Mouse (Mus musculus) hindbrain, embryonic 10.5 days (tissue): ENCODE measurements around the gene Ttc4. TPM values are rescaled to one million over a fixed set of nuclear protein-coding genes. Genes with fewer than 3 reads are reported as not detected.

Experiments
- DNase-seq: peaks from one replicate; pipeline ENCODE4 v3.0.0-alpha.2; 2017; ENCODE audit warnings: low spot score
- H3K27ac ChIP-seq: fragments of 300-500 bp; sonication (generic); 2 replicates; pipeline ENCODE4 v1.5.1; 2016; ENCODE audit warnings: mild to moderate bottlenecking, moderate library complexity
- H3K27me3 ChIP-seq: fragments of 300-500 bp; sonication (generic); 2 replicates; pipeline ENCODE4 v1.6.1; 2016; ENCODE audit warnings: mild to moderate bottlenecking; ENCODE audit not compliant: poor library complexity, insufficient read depth, severe bottlenecking
- H3K36me3 ChIP-seq: fragments of 300-500 bp; sonication (generic); 2 replicates; pipeline ENCODE4 v1.6.1; 2016; ENCODE audit warnings: mild to moderate bottlenecking, moderate library complexity
- H3K4me1 ChIP-seq: fragments of 300-500 bp; sonication (generic); replicated peaks from 2 replicates; pipeline ENCODE4 v1.6.1; 2016; ENCODE audit warnings: mild to moderate bottlenecking
- H3K4me3 ChIP-seq: fragments of 300-500 bp; sonication (generic); 2 replicates; pipeline ENCODE4 v1.5.1; 2016; ENCODE audit warnings: mild to moderate bottlenecking, moderate library complexity
- H3K9me3 ChIP-seq: fragments of 300-500 bp; sonication (generic); 2 replicates; pipeline ENCODE4 v1.6.1; 2016; ENCODE audit warnings: mild to moderate bottlenecking, moderate library complexity
- WGBS: fragments of 180-500 bp; shearing (Covaris S2); methylation state at CpG from one replicate; pipeline ENCODE4 v1.1.7; 2016; 5-methylcytosine and 5-hydroxymethylcytosine counted together
- polyA plus RNA-seq: library from polyadenylated mRNA; unstranded; fragments of >200 nt; fragmentation: Nextera tagmentation; extraction: Ambion mirVana; gene quantifications from 2 replicates; pipeline ENCODE4 v1.2.1, GENCODE M21; 2016

Ttc4 gene
- polyA plus RNA-seq, 1 experiment from 2014 or later, result 100 TPM

GRCm38 (mm10) chr4:106645797-106646196, 32.9 kb downstream of the Ttc4 start:
- Histone ChIP-seq H3K9me3 (no peaks in the 10 kb centered on the region), H3K4me3 (no peak overlapping the region), H3K36me3 (no peaks in the 10 kb centered on the region), H3K27me3 (peaks cover 31% of the 10 kb centered on the region), H3K4me1 (no peaks in the 10 kb centered on the region), H3K27ac (no peak overlapping the region)
- no peak for DNase-seq
- WGBS, result 69% methylated on average over 5 of the region's 5 CpGs

GRCm38 (mm10) chr4:106644218-106644610, 34.5 kb downstream of the Ttc4 start:
- H3K27ac ChIP-seq, result no peak overlapping the region
- peaks cover 28% of the 10 kb centered on the region for H3K27me3 ChIP-seq
- DNase-seq, result no peak
- H3K4me1 ChIP-seq, result no peaks in the 10 kb centered on the region
- H3K36me3 ChIP-seq, result no peaks in the 10 kb centered on the region
- H3K9me3 ChIP-seq, result no peaks in the 10 kb centered on the region
- H3K4me3 ChIP-seq, result no peak overlapping the region
- 75% methylated on average over 6 of the region's 6 CpGs for WGBS

GRCm38 (mm10) chr4:106643483-106644217, 35.1 kb downstream of the Ttc4 start:
- Histone ChIP-seq H3K4me3 (no peak overlapping the region), H3K4me1 (no peaks in the 10 kb centered on the region), H3K27ac (no peak overlapping the region), H3K36me3 (no peaks in the 10 kb centered on the region), H3K27me3 (peaks cover 23% of the 10 kb centered on the region), H3K9me3 (no peaks in the 10 kb centered on the region)
- WGBS, result 51% methylated on average over 8 of the region's 8 CpGs
- no peak for DNase-seq

GRCm38 (mm10) chr4:106634086-106634479, 44.7 kb downstream of the Ttc4 start:
- WGBS, result 42% methylated on average over 9 of the region's 9 CpGs
- no peak for DNase-seq
- Histone ChIP-seq H3K9me3 (no peaks in the 10 kb centered on the region), H3K27ac (no peak overlapping the region), H3K4me3 (no peak overlapping the region), H3K4me1 (peaks cover 19% of the 10 kb centered on the region), H3K27me3 (peaks cover 8% of the 10 kb centered on the region), H3K36me3 (no peaks in the 10 kb centered on the region)

- Histone ChIP-seq H3K27me3 (peaks cover 8% of the 10 kb centered on the region), H3K4me1 (peaks cover 19% of the 10 kb centered on the region), H3K36me3 (no peaks in the 10 kb centered on the region), H3K4me3 (no peak overlapping the region), H3K9me3 (no peaks in the 10 kb centered on the region), H3K27ac (no peak overlapping the region)
- DNase-seq, result no peak
- WGBS, result 41% methylated on average over 8 of the region's 8 CpGs
Measured at GRCm38 (mm10) chr4:106633281-106634085, 45.3 kb downstream of the Ttc4 start.

GRCm38 (mm10) chr4:106632313-106632712, 46.4 kb downstream of the Ttc4 start:
- Histone ChIP-seq H3K27ac (no peak overlapping the region), H3K4me3 (no peak overlapping the region), H3K9me3 (no peaks in the 10 kb centered on the region), H3K4me1 (peaks cover 19% of the 10 kb centered on the region), H3K27me3 (peaks cover 13% of the 10 kb centered on the region), H3K36me3 (no peaks in the 10 kb centered on the region)
- 54% methylated on average over 2 of the region's 3 CpGs for WGBS
- no peak for DNase-seq

- H3K36me3 ChIP-seq, result no peaks in the 10 kb centered on the region
- no peak overlapping the region for H3K27ac ChIP-seq
- peaks cover 19% of the 10 kb centered on the region for H3K27me3 ChIP-seq
- H3K9me3 ChIP-seq, result no peaks in the 10 kb centered on the region
- H3K4me1 ChIP-seq, result peaks cover 19% of the 10 kb centered on the region
- H3K4me3 ChIP-seq, result no peak overlapping the region
- WGBS, result 29% methylated on average over 14 of the region's 14 CpGs
- DNase-seq, result peak; percentile 66
Measured at GRCm38 (mm10) chr4:106630333-106631220, 48.2 kb downstream of the Ttc4 start.

GRCm38 (mm10) chr4:106629374-106629773, 49.4 kb downstream of the Ttc4 start:
- WGBS, result 83% methylated on average over 5 of the region's 5 CpGs
- Histone ChIP-seq H3K9me3 (no peaks in the 10 kb centered on the region), H3K4me3 (no peak overlapping the region), H3K4me1 (peaks cover 19% of the 10 kb centered on the region), H3K27me3 (peaks cover 31% of the 10 kb centered on the region), H3K36me3 (no peaks in the 10 kb centered on the region), H3K27ac (no peak overlapping the region)
- DNase-seq, result no peak

- H3K27me3 ChIP-seq, result peaks cover 36% of the 10 kb centered on the region
- H3K4me1 ChIP-seq, result peaks cover 14% of the 10 kb centered on the region
- H3K9me3 ChIP-seq, result no peaks in the 10 kb centered on the region
- WGBS, result 53% methylated on average over 9 of the region's 9 CpGs
- H3K36me3 ChIP-seq, result no peaks in the 10 kb centered on the region
- no peak overlapping the region for H3K27ac ChIP-seq
- DNase-seq, result no peak
- H3K4me3 ChIP-seq, result no peak overlapping the region
Measured at GRCm38 (mm10) chr4:106628650-106629360, 49.9 kb downstream of the Ttc4 start.

GRCm38 (mm10) chr4:106627809-106628208, 50.9 kb downstream of the Ttc4 start:
- Histone ChIP-seq H3K27me3 (peaks cover 46% of the 10 kb centered on the region), H3K9me3 (no peaks in the 10 kb centered on the region), H3K4me1 (peaks cover 8% of the 10 kb centered on the region), H3K4me3 (no peak overlapping the region), H3K36me3 (no peaks in the 10 kb centered on the region), H3K27ac (no peak overlapping the region)
- WGBS, result 84% methylated on average over 5 of the region's 5 CpGs
- no peak for DNase-seq

GRCm38 (mm10) chr4:106624271-106624670, 54.5 kb downstream of the Ttc4 start:
- Histone ChIP-seq H3K4me3 (no peak overlapping the region), H3K27me3 (peaks cover 71% of the 10 kb centered on the region), H3K27ac (no peak overlapping the region), H3K36me3 (no peaks in the 10 kb centered on the region), H3K9me3 (no peaks in the 10 kb centered on the region), H3K4me1 (peaks cover 11% of the 10 kb centered on the region)
- WGBS, result 93% methylated on average over 10 of the region's 10 CpGs
- no peak for DNase-seq

GRCm38 (mm10) chr4:106622712-106623111, 56.0 kb downstream of the Ttc4 start:
- 27% methylated on average over 28 of the region's 28 CpGs for WGBS
- H3K27me3 ChIP-seq, result peaks cover 69% of the 10 kb centered on the region

More at GRCm38 (mm10) chr4:106622712-106623111, 56.0 kb downstream of the Ttc4 start:
- Histone ChIP-seq H3K4me1 (peaks cover 14% of the 10 kb centered on the region), H3K4me3 (no peak overlapping the region; the same call in 1 of the 2 replicates), H3K9me3 (no peaks in the 10 kb centered on the region), H3K36me3 (no peaks in the 10 kb centered on the region), H3K27ac (no peak overlapping the region)
- no peak for DNase-seq
